Mouse (Mus musculus): Measurements from ENCODE around the gene Rrp1. TPM values are rescaled to one million over a fixed set of nuclear protein-coding genes. Genes with fewer than 3 reads are reported as not detected.

Rrp1 gene
- total and polyA plus RNA-seq, 3 experiments: 273 to 417 TPM; not detected in 1

DNA sequence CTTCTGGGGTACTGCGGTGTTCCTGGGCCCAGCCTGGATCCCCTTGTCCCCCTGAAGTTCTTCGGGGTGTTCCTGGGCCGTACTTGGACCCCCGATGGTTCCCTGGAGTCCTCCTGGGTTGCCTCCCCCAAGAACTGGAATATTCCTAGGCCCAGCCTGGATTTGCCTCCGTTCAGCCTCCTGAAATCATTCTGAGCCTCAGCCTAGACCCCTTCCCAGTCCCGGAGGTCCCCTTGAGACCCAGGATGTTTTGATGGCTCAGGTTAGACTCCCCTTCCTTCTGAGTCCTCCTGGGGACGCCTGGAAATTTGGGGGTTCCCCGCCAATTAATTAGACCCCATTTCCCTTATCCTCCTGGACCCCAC is 60.2 kb downstream of the Rrp1 start:
- Histone ChIP-seq H3K9me3 (replicated peaks; ENCODE audit: insufficient read depth, low read length) (no peaks in the 10 kb centered on the region), H3K9ac (ENCODE audit: control insufficient read depth, low read depth, low read length, poor library complexity, severe bottlenecking) (no peak overlapping the region), H3K79me2 (ENCODE audit: control insufficient read depth, insufficient read depth, low read length, poor library complexity) (no peaks in the 10 kb centered on the region), H3K4me1 (ENCODE audit: control insufficient read depth in 1 of 2, insufficient read depth in 2 of 2, low read length in 2 of 2) (no peaks in the 10 kb centered on the region; a peak in 1 of 4 replicates), H3K27ac (ENCODE audit: control insufficient read depth, low read depth, low read length) (no peak overlapping the region), H3K4me3 (ENCODE audit: control insufficient read depth in 1 of 2, insufficient read depth in 1 of 2, low read depth in 2 of 2, low read length in 2 of 2) (no peak overlapping the region), H3K36me3 (ENCODE audit: control insufficient read depth in 1 of 2, insufficient read depth in 2 of 2, low read length in 2 of 2) (no peaks in the 10 kb centered on the region), H3K27me3 (ENCODE audit: control insufficient read depth in 1 of 2, insufficient read depth in 2 of 2, low read length in 2 of 2) (peaks cover 0 to 5% of the 10 kb centered on the region in 2 experiments; a peak in 2 of 4 replicates)
- TF ChIP-seq MXI1 (IDR thresholded peaks at IDR 0.05; ENCODE audit: low read depth, low read length): no peak
- no peak for TF ChIP-seq ZMIZ1 (IDR thresholded peaks at IDR 0.05; ENCODE audit: low read depth, low read length)
- TF ChIP-seq ZC3H11A (IDR thresholded peaks at IDR 0.05; ENCODE audit: low read depth, low read length): no peak
- TF ChIP-seq E2F4 (IDR thresholded peaks at IDR 0.05; ENCODE audit: borderline replicate concordance, low read depth, low read length): no peak
- no peak for TF ChIP-seq NRF1 (IDR thresholded peaks at IDR 0.05; ENCODE audit: insufficient read depth, low read depth, low read length, poor library complexity, severe bottlenecking)
- no peak for TF ChIP-seq ETS1 (IDR thresholded peaks at IDR 0.05; ENCODE audit: low read depth, low read length)
- no peak for TF ChIP-seq RCOR1 (IDR thresholded peaks at IDR 0.05; ENCODE audit: low read depth, low read length)
- DNase-seq (ENCODE audit: low read depth, low spot score): no peak

DNA sequence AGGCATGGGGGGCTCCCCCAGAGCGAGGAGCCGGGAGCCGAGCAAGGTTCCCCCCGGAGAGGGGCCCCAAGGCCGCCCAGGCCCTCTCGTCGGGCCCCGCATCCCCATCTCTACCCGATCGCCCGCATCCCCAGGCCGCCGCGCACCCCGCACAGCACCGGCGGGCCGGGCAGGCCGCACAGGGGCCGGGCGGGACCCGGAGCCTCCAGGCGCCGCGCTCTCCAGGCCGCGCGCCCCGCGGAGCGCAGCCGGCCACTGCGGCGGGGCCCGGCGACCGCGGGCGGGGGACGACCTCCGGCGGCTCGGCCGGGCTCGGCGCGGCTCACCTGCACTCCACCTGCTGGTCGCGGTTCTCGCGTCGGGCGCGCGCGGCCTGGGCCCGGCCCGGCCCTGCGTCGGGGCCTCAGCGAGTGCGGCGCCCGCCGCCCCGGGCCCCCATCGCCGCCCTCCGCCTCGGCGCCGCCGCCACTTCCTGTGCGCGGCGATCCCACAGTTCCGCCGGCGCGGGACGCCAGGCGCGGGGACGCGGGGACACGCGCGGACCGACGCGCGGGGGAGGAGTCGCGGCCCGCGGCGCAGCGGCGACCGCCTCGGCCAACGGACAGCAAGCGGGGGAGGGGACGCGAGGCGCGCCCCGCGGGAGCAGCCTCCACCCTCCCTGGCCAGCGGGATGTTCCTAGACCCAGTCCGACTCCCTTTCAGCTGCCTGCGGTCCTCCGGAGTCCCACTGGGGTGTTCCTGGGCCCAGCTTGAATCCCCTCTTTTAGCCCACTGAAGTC is 60.8 kb downstream of the Rrp1 start, which contains the start of gene Agpat3:
Gene Agpat3, minus strand, starts transcription at position 603 of the 779 bp plus-strand sequence.
- no peak for TF ChIP-seq CHD2 (IDR thresholded peaks at IDR 0.05; ENCODE audit: low read length)
- no peak for TF ChIP-seq SIN3A (IDR thresholded peaks at IDR 0.05; ENCODE audit: low read length)
- TF ChIP-seq NELFE (IDR thresholded peaks at IDR 0.05; ENCODE audit: low read depth, low read length): no peak
- TF ChIP-seq ELF1 (IDR thresholded peaks at IDR 0.05; ENCODE audit: low read depth, low read length): no peak
- TF ChIP-seq MEF2A (IDR thresholded peaks at IDR 0.05; ENCODE audit: extremely low read depth, insufficient replicate concordance, low read depth, low read length, poor library complexity, severe bottlenecking): no peak
- TF ChIP-seq GABPA (IDR thresholded peaks at IDR 0.05; ENCODE audit: low read depth, low read length): no peak
- no peak for TF ChIP-seq MYC (IDR thresholded peaks at IDR 0.05; ENCODE audit: low read depth, low read length)
- no peak for TF ChIP-seq HCFC1 (IDR thresholded peaks at IDR 0.05; ENCODE audit: low read depth, low read length)
- no peak for TF ChIP-seq POLR2AphosphoS2 (IDR thresholded peaks at IDR 0.05; ENCODE audit: low read length)
- TF ChIP-seq ETS1 (IDR thresholded peaks at IDR 0.05; ENCODE audit: low read depth, low read length): no peak
- no peak for TF ChIP-seq USF1 (IDR thresholded peaks at IDR 0.05; ENCODE audit: low read depth, low read length)
- TF ChIP-seq MAX (IDR thresholded peaks at IDR 0.05; ENCODE audit: low read length): no peak
- no peaks in the 10 kb centered on the region for H3K36me3 ChIP-seq (ENCODE audit: control insufficient read depth in 1 of 2, insufficient read depth in 2 of 2, low read length in 2 of 2)
- H3K27ac ChIP-seq (ENCODE audit: control insufficient read depth, low read depth, low read length): no peak within 1 kb of the TSS
- H3K4me3 ChIP-seq (ENCODE audit: control insufficient read depth in 1 of 2, insufficient read depth in 1 of 2, low read depth in 2 of 2, low read length in 2 of 2): no peak within 1 kb of the TSS
- peaks cover 0 to 5% of the 10 kb centered on the region in 2 experiments; a peak in 3 of 4 replicates for H3K27me3 ChIP-seq (ENCODE audit: control insufficient read depth in 1 of 2, insufficient read depth in 2 of 2, low read length in 2 of 2)
- no peak for DNase-seq (ENCODE audit: low read depth, low spot score)
- no peak within 1 kb of the TSS for H3K9ac ChIP-seq (ENCODE audit: control insufficient read depth, low read depth, low read length, poor library complexity, severe bottlenecking)
- H3K79me2 ChIP-seq (ENCODE audit: control insufficient read depth, insufficient read depth, low read length, poor library complexity): no peaks in the 10 kb centered on the region
- H3K9me3 ChIP-seq (replicated peaks; ENCODE audit: insufficient read depth, low read length): no peaks in the 10 kb centered on the region
- H3K4me1 ChIP-seq (ENCODE audit: control insufficient read depth in 1 of 2, insufficient read depth in 2 of 2, low read length in 2 of 2): no peaks in the 10 kb centered on the region
